Mouse (Mus musculus) left cerebral cortex, postnatal 14 days (tissue): ENCODE measurements at regions not wholly inside any gene's neighbourhood (a gene's known extent, or its start where the extent isn't known, plus 50 kb on each side); places are given as distances from the start of the nearest gene placed in this dataset.
"Not testable (repeated sequence)": the region's sequence is repeated elsewhere in the genome, so short reads cannot be mapped to it uniquely, and the experiment has no call there.

Experiments used
- DNase-seq, 2 experiments: peaks; one replicate each; pipeline ENCODE4 v3.0.0; 2021 to 2022; ENCODE audit warnings: low spot score in 2 of 2, mixed read lengths in 1 of 2
- intact Hi-C: fragments of 180-260 bp; cut with DNase I; formaldehyde crosslinking; loops from one replicate; pipeline ENCODE4 v1.15.1; 2025

GRCm38 (mm10) chr3:153144217-153144616 is 162.2 kb upstream of the St6galnac5 start:
- intact Hi-C loops = no loop called here
- DNase-seq = no peak

GRCm38 (mm10) chr3:153140985-153141384 is 158.9 kb upstream of the St6galnac5 start:
- intact Hi-C loops = no loop called here
- DNase-seq = no peak

DNA sequence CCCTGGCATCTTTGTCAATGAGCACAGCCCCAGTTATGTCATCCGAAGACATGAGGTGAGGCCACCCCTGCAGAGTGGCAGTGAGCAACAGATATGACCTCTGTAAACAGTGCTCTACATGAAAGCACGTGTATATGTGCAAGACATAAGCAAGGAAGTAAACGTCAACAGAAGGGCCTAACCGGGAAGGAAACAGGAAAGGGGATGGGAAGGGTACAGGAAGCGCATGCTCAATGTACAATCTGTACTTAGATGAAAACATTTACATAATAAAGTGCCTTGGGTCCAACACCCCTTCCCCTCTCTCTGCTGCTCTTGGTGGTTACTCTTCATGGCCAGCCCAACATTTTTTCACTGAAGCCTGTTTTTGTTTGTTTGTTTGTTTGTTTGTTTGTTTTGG is 143.3 kb upstream of the St6galnac5 start:
- no peak for DNase-seq
- intact Hi-C loops = no loop called here

DNA sequence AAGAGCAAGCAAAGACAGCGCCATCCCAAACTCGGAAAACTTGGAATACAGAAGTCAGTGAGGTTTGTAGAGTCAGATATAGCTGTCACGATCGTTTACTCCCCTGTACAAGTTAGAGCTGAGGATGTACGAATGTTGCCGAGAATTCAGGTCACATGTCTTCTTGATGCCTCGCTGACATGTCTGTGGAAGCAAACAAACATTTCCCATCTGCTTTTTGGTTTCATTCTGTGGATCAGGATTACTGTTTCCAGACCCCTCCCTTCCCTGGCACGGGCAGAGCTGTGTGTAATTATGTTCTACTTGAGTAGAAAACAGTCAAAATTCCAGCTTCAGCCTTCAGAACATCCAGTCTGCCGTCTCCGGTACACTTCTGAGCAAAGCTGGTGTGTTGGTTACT is 139.9 kb upstream of the St6galnac5 start:
- peak; percentile 14 to 47 for DNase-seq
- intact Hi-C loops = no loop called here

DNA sequence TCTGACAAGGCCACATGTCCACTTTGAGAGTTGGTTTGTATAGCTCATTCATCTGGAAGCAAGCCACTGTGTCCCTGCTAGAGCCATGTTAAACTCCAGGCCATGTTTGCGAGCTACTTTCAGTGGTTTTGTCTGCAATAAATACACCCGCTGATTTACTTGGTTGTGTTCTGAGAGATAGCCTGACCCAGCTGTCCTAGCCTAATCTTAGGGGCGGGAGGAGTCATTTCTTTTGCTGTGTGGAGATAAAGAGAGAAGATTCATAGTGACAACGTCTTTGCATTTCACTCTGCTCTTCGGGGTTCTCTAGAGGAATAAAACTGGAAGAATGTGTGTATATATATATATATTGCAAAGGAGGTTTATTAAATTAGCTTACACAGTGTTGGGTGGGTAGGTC is 137.1 kb upstream of the St6galnac5 start:
- intact Hi-C loops = no loop called here
- no peak for DNase-seq

DNA sequence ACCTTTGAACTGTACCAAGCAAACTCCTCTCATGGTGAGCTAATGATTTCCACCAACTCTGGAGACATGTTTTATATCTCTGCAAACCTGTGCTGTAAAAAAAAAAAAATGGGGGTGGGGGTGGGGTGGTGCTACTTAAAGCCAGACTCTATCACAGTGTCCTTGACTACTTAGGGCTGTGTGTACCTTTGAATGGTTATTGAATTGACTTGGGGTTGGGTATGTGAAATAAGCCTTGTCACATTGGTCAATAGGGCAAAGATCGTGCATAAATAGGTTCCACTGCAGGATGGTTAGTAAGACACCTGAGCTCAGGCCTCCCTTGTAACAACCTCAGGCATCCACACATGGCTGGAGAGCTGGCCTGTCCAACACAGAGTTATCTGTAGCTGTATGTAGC is 136.6 kb upstream of the St6galnac5 start:
- DNase-seq = no peak
- intact Hi-C loops = no loop called here

DNA sequence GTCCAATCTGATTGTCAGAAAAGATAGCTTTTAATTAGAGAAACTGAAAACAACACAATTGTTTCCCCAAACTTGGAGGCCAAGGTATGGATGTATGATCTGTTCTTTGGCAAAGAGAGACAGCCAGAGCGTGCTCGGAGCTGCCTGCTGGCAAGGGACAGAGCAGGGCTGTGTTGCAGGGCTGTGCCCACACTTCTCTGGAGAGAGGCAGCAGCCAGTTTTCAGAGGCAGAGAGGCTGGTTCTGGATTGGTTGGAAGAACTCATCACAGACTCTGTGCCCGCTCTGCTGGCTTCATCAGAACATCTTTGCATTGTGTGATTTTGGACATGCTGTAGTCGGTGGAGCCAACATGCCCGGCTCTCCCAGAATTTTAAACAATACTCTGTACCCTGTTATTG is 123.5 kb upstream of the St6galnac5 start:
- DNase-seq = no peak
- intact Hi-C loops = no loop called here

DNA sequence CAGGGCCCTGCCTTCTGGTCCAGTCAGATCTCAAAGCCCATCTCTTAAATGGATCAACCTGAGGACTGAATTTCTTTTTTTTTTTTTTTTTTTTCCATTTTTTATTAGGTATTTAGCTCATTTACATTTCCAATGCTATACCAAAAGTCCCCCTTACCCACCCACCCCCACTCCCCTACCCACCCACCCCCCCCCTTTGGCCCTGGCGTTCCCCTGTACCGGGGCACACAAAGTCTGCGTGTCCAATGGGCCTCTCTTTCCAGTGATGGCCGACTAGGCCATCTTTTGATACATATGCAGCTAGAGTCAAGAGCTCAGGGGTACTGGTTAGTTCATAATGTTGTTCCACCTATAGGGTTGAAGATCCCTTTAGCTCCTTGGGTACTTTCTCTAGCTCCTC is 108.5 kb upstream of the St6galnac5 start:
- intact Hi-C loops, DNase-seq: not testable (repeated sequence)

DNA sequence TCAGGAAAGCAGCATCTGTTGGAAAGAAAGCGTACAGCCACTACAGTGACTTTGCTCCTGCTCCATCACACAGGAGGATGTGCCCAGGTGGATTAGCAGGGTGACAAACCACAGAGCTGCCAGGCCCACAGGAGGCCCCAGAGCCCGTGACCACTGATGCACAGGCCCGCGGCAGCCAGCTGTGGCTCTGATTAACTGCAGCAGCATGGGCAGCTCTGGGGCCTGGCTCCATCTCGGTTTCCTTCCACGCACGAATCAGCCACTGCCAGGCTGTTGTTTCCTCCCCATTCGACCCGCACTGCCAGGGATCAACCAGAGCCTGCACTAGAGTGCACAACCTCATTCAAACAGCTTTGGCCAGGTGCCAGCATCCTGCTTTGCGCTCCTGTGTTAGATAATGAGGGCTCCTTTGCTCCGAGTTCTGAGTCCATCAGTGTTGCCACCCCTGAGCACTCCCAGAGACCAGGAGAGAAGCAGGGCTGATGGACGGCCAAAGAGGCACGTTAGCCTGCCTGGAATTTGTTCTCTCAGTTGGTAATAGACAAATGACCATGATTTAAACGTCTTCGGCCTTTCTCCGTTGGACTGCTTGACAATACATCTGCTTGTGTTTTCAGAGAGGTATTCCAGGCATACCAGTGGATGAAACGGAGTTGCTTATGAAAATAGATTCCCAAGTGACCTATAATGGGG is 103.2 kb upstream of the St6galnac5 start:
- intact Hi-C loops = no loop called here
- peak; percentile 30 to 38 for DNase-seq

DNA sequence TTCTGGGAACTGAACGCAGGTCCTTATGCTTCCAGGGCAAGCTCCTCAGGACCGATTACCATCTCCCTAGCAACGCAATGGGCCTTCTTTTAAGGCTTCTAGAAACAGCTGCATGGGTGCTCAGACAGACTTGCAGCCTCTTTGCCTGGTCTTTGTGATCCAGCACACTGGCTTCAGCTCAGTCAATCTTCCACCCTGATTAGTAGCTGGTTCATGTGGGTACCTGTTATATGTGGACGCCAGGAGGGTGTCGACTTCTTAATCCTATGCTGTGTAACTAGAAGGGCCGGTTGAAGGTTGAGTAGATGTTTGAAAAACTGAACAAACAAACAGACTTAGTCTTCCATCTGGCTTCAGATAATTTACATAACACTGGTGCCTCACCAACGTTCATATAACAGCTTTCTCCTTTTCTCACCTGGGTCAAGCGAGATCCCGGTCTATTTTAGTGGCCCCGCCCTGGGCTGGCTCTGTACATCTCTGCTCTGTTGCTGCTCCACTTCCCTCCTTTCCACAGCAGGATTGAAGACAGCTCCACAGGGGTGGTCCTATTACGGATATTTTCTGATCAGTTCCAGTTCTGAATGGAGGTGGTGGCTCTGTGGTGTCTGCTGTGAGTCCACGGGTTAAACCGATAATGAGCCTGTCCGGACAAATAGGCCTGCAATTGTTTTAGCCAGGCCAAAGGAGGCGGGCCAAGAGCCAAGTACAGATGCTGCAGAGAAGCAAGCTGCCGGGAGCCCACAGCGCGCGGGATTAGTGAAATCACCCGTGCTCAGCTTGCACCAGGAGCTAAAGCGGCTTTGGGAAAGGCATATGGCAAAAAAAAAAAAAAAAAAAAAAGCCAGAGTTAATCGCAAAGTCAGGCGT is 102.4 kb upstream of the St6galnac5 start:
- intact Hi-C loops = no loop called here
- peak; percentile 42 to 45 for DNase-seq

- intact Hi-C loops = no loop called here
- DNase-seq = no peak
Observed at GRCm38 (mm10) chr3:153080371-153080770, 98.3 kb upstream of the St6galnac5 start.

DNA sequence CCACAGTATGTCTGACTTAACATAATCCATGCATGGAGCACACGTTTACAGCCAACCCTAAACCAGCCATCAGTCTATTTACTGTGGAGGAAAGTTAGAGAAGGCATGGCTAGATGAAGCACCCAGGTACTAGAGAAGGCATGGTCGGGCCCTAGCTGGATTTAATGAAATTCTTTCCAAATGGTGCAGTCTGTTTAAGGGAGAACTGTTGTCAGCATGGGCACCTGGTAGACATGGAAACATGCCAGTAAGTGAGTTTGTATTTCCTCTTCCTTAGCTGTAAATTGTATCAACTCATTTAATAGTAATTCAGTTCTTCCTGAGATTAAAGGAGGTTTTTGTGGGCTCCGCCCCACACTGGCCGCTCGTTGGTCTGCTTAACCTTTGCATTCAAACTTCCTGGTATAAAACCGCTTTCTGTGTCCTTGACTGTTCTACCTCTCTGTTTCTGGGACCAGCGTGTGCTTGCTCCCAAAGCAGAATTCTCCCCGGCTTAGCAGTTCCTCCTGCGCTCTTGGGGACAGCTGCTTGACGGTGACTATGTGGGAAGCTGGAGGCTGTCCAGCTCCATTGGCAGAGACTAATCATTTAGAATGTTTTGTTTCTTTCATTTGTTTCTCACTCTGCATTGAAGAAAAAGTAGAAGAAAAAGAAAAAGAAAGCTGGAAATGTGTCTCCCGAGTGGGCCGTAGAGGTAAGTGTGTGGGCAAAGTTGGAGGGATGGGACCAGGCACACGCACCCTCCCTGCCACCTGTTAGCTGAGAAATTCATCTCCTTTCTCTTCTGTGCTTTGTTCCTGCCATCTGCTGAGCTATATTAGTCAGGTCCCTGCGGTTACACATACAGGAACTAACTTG is 96.0 kb upstream of the St6galnac5 start:
- intact Hi-C loops = loop anchor here (5.0 kb wide), 1 partner anchor 101 kb away; no protein-coding TSS in a partner anchor
- peak; percentile 77 to 87 for DNase-seq

DNA sequence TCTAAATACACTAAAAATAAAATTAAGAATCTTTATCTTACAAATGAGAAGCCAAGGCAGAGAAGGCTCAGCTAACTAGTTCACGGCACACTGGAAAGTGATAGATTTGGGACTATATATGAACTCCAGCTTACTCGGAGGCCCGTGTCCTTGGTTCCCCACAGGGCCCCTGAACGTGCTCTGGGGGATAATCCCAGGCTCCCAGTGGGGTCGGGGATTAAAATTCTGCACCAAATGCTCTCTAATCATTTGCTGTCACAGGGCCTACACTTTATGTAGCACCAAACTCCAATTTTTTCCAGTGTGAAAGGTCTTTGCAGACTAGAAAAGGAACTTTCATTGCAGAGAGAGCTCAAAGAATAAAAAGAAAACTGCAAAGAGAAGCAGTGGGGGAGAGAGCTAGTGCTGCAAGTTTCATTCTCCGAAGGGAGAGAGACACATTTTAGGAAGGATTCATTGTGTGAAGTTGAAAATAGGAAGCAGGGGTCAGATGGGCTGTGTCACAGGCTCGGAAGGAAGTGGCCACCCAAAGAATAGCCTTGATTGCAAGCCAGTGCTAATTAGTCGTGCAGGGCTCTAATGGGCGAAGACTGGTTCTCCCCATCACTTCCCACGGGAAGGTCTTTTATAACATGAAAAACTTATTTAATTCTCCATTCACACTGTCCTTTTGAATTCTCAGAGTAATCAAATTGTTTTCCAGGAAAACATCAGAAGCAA is 90.3 kb upstream of the St6galnac5 start:
- intact Hi-C loops = no loop called here

DNA sequence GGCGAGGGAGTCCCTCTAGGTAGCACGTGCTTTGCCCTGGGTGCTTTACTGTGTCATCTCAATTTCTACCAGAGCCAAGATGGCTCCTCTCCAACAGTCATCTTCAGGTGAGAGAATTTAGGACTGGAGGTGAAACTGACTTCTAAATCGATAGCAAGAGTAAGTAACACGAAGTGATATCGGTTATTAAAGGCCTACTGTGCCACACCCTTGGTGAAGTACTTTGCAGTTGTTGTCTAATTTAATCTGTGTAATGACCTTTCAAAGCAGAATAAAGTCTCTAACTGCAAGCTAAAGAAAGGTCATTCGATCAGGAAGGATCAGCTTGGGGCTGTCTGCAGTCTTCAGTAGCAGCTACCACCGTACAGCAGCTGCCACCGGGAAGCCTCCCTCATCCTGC is 89.5 kb upstream of the St6galnac5 start:
- no peak for DNase-seq
- intact Hi-C loops = no loop called here

More for the DNA sequence above, 90.3 kb upstream of the St6galnac5 start:
- no peak for DNase-seq

GRCm38 (mm10) chr3:153071123-153071522 is 89.1 kb upstream of the St6galnac5 start:
- intact Hi-C loops = no loop called here
- DNase-seq = no peak

DNA sequence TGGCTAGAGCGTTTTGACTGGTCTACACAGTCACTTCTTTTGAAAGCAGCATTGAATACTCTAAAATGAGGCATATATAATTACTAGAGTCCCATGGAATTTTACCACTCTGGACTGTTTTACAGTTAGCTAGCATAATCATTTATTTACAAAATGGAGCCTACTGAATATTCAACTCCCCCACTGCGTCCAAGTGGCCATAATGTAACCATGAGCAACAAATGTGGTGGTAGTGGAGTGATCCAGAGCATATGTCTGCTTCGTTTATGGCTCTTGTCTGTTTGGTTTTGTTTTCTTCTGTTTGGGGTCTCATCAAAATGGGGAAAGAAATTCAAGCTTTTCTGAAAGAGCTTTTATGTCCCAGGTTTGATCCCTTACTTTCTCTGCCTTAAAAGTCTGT is 83.8 kb upstream of the St6galnac5 start:
- intact Hi-C loops = no loop called here
- DNase-seq = no peak

GRCm38 (mm10) chr3:153053163-153053562 is 71.1 kb upstream of the St6galnac5 start:
- intact Hi-C loops = no loop called here
- no peak for DNase-seq

GRCm38 (mm10) chr3:153051566-153051965 is 69.5 kb upstream of the St6galnac5 start:
- intact Hi-C loops = no loop called here
- DNase-seq = no peak

DNA sequence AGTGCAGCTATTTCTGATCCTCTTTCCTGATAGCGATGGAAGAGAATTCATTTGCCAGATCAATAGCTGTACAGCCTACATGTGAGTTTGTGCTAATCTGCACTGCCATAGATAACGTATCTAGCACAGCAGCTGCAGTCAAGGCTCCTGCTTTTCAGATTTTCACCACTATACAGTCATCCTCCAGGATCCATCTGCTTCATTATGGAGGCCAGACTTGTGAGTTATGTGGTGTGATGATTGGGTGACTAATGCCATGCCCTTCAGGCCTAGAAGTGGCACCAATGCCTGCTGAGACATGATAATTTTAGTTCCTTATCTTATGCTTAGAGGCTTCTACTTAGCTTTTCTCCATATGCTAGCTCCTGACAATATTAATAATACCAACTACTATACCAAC is 63.3 kb upstream of the St6galnac5 start:
- peak in 1 of 2 experiments; percentile 16 for DNase-seq
- intact Hi-C loops = no loop called here
